Mouse (Mus musculus) layer of hippocampus, adult 2 months (tissue): ENCODE measurements around the gene Wdr78. TPM values are rescaled to one million over a fixed set of nuclear protein-coding genes. Genes with fewer than 3 reads are reported as not detected.

Source experiments
- DNase-seq, 2 experiments: peaks; one replicate each; pipeline ENCODE4 v3.0.0; 2022; ENCODE audit warnings: low spot score in 2 of 2
- H3K27ac ChIP-seq: fragments of 200-600 bp; 2 replicates; pipeline ENCODE4 v1.8.1; 2022
- H3K4me3 ChIP-seq: fragments of 200-600 bp; 2 replicates; pipeline ENCODE4 v1.8.1; 2022; ENCODE audit warnings: mild to moderate bottlenecking
- CTCF ChIP-seq: fragments of 200-600 bp; conservative IDR thresholded peaks from 2 replicates; pipeline ENCODE4 v1.8.1; 2022; ENCODE audit warnings: antibody characterized with exemption, mild to moderate bottlenecking, moderate library complexity
- total RNA-seq, 2 experiments: library from RNA; stranded (reverse); gene quantifications; 2 replicates each; pipeline ENCODE4 v1.2.3; 2021

Wdr78 gene
- total RNA-seq, 2 experiments from 2014 or later, result 13.9 to 15.8 TPM

- DNase-seq, result no peak
- Histone ChIP-seq H3K4me3 (no peak overlapping the region), H3K27ac (no peak overlapping the region)
- no peak for TF ChIP-seq CTCF
These were observed 123.6 kb downstream of the Wdr78 start for GRCm38 (mm10) chr4:102990595-102991340.

DNA sequence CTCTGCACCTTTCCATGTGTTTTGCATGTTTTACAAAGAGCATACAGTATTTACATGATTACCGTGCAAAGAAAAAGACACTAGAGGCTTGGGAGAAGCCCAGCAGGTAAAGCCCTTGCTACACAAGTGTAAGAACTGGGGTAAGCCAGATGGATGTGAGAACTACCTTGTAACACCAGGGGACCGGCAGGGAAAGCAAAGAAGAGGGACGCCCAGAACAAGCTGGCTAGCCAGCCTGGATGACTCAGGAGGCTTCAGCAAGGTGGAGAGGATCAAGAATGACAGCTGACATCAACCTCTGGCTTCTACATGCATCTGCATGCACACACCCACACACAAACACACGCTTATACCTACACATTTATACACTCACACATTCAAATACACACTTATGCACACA, 124.3 kb downstream of the Wdr78 start:
- H3K4me3 ChIP-seq, result no peak overlapping the region
- no peak for DNase-seq
- no peak for TF ChIP-seq CTCF
- H3K27ac ChIP-seq, result no peak overlapping the region

DNA sequence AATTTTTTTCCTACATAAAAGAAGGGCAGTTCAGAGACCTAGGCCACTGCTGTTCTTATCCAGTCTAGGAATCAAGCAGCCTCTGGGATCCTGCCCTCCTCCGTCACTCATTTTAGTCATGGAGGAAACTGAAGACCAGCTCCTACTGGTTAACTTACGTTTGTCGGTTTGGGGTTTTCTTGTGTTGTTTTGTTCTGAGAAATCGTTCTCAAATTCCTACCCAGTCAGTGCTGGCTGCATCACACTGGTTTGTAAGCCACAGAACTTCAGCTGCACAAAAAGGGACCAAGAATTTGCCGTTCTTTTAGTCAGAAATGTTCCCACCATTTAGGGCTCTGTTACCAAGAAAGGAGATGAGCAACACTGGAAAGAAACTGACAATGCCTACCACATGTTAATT, 125.0 kb downstream of the Wdr78 start:
- no peak for TF ChIP-seq CTCF
- H3K4me3 ChIP-seq, result no peak overlapping the region
- DNase-seq, result no peak
- H3K27ac ChIP-seq, result no peak overlapping the region

DNA sequence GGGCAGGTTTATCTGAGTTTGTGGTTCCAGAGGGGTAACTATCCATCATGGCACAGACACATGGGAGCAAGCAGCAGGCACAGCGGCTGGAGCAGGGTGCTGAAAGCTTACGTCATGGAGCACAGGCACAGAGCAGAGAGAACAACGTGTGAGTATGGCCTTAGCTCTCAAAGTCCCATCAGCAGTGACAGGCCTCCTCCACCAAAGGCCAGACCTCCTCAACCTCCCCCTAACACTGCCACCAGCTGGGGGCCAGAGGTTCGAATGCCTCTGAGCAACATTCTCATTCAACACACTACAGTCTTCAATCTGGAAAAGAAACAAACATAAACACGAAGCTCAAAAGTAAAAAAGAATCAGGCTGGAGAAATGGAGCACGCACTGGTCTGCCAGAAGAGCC, 125.8 kb downstream of the Wdr78 start:
- no peak overlapping the region for H3K4me3 ChIP-seq
- DNase-seq, result no peak
- no peak overlapping the region for H3K27ac ChIP-seq
- TF ChIP-seq CTCF, result no peak

Other genes starting within 250 kb of the Wdr78 start
- gene Tctex1d1, start 135.9 kb downstream of the Wdr78 start, total RNA-seq, result under 1 TPM; 0.27 to 0.28 TPM
- gene Insl5, start 87.7 kb downstream of the Wdr78 start, total RNA-seq, result 1 to 10 TPM; 1.3 to 1.6 TPM
- 10 to 100 TPM; 51.5 to 55.3 TPM for gene Mier1, start 165 bp downstream of the Wdr78 start, total RNA-seq
- 10 to 100 TPM; 11.4 to 12.2 TPM for gene Slc35d1, start 100.6 kb upstream of the Wdr78 start, total RNA-seq
- not detected for gene 4921539E11Rik, start 176.3 kb upstream of the Wdr78 start, total RNA-seq
- 10 to 100 TPM in 1 of 2 experiments, 1 to 10 TPM in 1; 8.4 to 10.2 TPM for gene Oma1, start 199.3 kb upstream of the Wdr78 start, total RNA-seq